Mouse (Mus musculus): ENCODE data around the gene Mfsd14a. TPM values are rescaled to one million over a fixed set of nuclear protein-coding genes. Genes with fewer than 3 reads are reported as not detected.

The Mfsd14a gene
- polyA plus RNA-seq, 1 experiment from 2014 or later, result 91.8 TPM

- Histone ChIP-seq H3K27ac (ENCODE audit: low read depth) (no peak overlapping the region), H3K9ac (ENCODE audit: low read length) (no peak overlapping the region), H3K36me3 (ENCODE audit: control insufficient read depth, insufficient read depth, low read length) (peaks cover 94% of the 10 kb centered on the region), H3K4me1 (replicated peaks; ENCODE audit: control insufficient read depth, insufficient read depth, low read length) (no peaks in the 10 kb centered on the region), H3K27me3 (replicated peaks; ENCODE audit: control insufficient read depth, insufficient read depth, low read length) (no peaks in the 10 kb centered on the region), H3K4me2 (ENCODE audit: low read length) (no peak overlapping the region), H3K9me3 (ENCODE audit: control insufficient read depth, low read length) (no peaks in the 10 kb centered on the region), H3K4me3 (ENCODE audit: low read depth, low read length) (no peak overlapping the region)
- DNase-seq (ENCODE audit: low spot score) (no peak), ATAC-seq (replicated peaks; ENCODE audit: low FRiP score, low TSS enrichment, low read depth) (no peak)
- 83% methylated on average over 2 of the region's 2 CpGs for WGBS
These were observed 20.1 kb downstream of the Mfsd14a start for GRCm38 (mm10) chr3:116642373-116642772.

- no peak overlapping the region for H3K9ac ChIP-seq (ENCODE audit: low read length)
- no peaks in the 10 kb centered on the region for H3K4me1 ChIP-seq (replicated peaks; ENCODE audit: control insufficient read depth, insufficient read depth, low read length)
- DNase-seq (ENCODE audit: low spot score), result no peak
- H3K27me3 ChIP-seq (replicated peaks; ENCODE audit: control insufficient read depth, insufficient read depth, low read length), result no peaks in the 10 kb centered on the region
- no peaks in the 10 kb centered on the region for H3K9me3 ChIP-seq (ENCODE audit: control insufficient read depth, low read length)
- H3K4me3 ChIP-seq (ENCODE audit: low read depth, low read length), result no peak overlapping the region
- 90% methylated on average over 6 of the region's 6 CpGs for WGBS
- no peak overlapping the region for H3K27ac ChIP-seq (ENCODE audit: low read depth)
- no peak overlapping the region for H3K4me2 ChIP-seq (ENCODE audit: low read length)
- no peak for ATAC-seq (replicated peaks; ENCODE audit: low FRiP score, low TSS enrichment, low read depth)
- peaks cover 94% of the 10 kb centered on the region for H3K36me3 ChIP-seq (ENCODE audit: control insufficient read depth, insufficient read depth, low read length)
These were observed 20.6 kb downstream of the Mfsd14a start for GRCm38 (mm10) chr3:116641811-116642371.

GRCm38 (mm10) chr3:116640024-116640423, 22.5 kb downstream of the Mfsd14a start:
- H3K27me3 ChIP-seq (replicated peaks; ENCODE audit: control insufficient read depth, insufficient read depth, low read length), result no peaks in the 10 kb centered on the region
- ATAC-seq (replicated peaks; ENCODE audit: low FRiP score, low TSS enrichment, low read depth) (no peak), DNase-seq (ENCODE audit: low spot score) (no peak)
- H3K4me3 ChIP-seq (ENCODE audit: low read depth, low read length), result no peak overlapping the region
- H3K27ac ChIP-seq (ENCODE audit: low read depth), result no peak overlapping the region
- no peaks in the 10 kb centered on the region for H3K9me3 ChIP-seq (ENCODE audit: control insufficient read depth, low read length)
- H3K4me1 ChIP-seq (replicated peaks; ENCODE audit: control insufficient read depth, insufficient read depth, low read length), result no peaks in the 10 kb centered on the region
- peaks cover 94% of the 10 kb centered on the region for H3K36me3 ChIP-seq (ENCODE audit: control insufficient read depth, insufficient read depth, low read length)
- no peak overlapping the region for H3K9ac ChIP-seq (ENCODE audit: low read length)
- 85% methylated on average over 1 of the region's 1 CpGs for WGBS
- no peak overlapping the region for H3K4me2 ChIP-seq (ENCODE audit: low read length)

GRCm38 (mm10) chr3:116638572-116638971, 23.9 kb downstream of the Mfsd14a start:
- no peak overlapping the region for H3K27ac ChIP-seq (ENCODE audit: low read depth)
- no peak overlapping the region for H3K4me3 ChIP-seq (ENCODE audit: low read depth, low read length)
- H3K4me1 ChIP-seq (replicated peaks; ENCODE audit: control insufficient read depth, insufficient read depth, low read length), result no peaks in the 10 kb centered on the region
- ATAC-seq (replicated peaks; ENCODE audit: low FRiP score, low TSS enrichment, low read depth) (no peak), DNase-seq (ENCODE audit: low spot score) (no peak)
- H3K4me2 ChIP-seq (ENCODE audit: low read length), result no peak overlapping the region
- 83% methylated on average over 7 of the region's 7 CpGs for WGBS
- H3K9ac ChIP-seq (ENCODE audit: low read length), result no peak overlapping the region
- no peaks in the 10 kb centered on the region for H3K9me3 ChIP-seq (ENCODE audit: control insufficient read depth, low read length)
- H3K27me3 ChIP-seq (replicated peaks; ENCODE audit: control insufficient read depth, insufficient read depth, low read length), result no peaks in the 10 kb centered on the region
- H3K36me3 ChIP-seq (ENCODE audit: control insufficient read depth, insufficient read depth, low read length), result peaks cover 95% of the 10 kb centered on the region

- Histone ChIP-seq H3K36me3 (ENCODE audit: control insufficient read depth, insufficient read depth, low read length) (peaks cover 95% of the 10 kb centered on the region), H3K4me3 (ENCODE audit: low read depth, low read length) (no peak overlapping the region), H3K27me3 (replicated peaks; ENCODE audit: control insufficient read depth, insufficient read depth, low read length) (no peaks in the 10 kb centered on the region), H3K9ac (ENCODE audit: low read length) (no peak overlapping the region), H3K4me2 (ENCODE audit: low read length) (no peak overlapping the region), H3K27ac (ENCODE audit: low read depth) (no peak overlapping the region), H3K4me1 (replicated peaks; ENCODE audit: control insufficient read depth, insufficient read depth, low read length) (no peaks in the 10 kb centered on the region), H3K9me3 (ENCODE audit: control insufficient read depth, low read length) (no peaks in the 10 kb centered on the region)
- 82% methylated on average over 9 of the region's 9 CpGs for WGBS
- ATAC-seq (replicated peaks; ENCODE audit: low FRiP score, low TSS enrichment, low read depth), result no peak; the same call in 1 of the 2 replicates
- no peak for DNase-seq (ENCODE audit: low spot score)
These were observed 24.6 kb downstream of the Mfsd14a start for GRCm38 (mm10) chr3:116637693-116638476.

GRCm38 (mm10) chr3:116635799-116636198, 26.7 kb downstream of the Mfsd14a start:
- no peaks in the 10 kb centered on the region for H3K27me3 ChIP-seq (replicated peaks; ENCODE audit: control insufficient read depth, insufficient read depth, low read length)
- H3K36me3 ChIP-seq (ENCODE audit: control insufficient read depth, insufficient read depth, low read length), result peaks cover 92% of the 10 kb centered on the region
- H3K27ac ChIP-seq (ENCODE audit: low read depth), result no peak overlapping the region
- no peak overlapping the region for H3K9ac ChIP-seq (ENCODE audit: low read length)
- no peak overlapping the region for H3K4me2 ChIP-seq (ENCODE audit: low read length)
- no peak for DNase-seq (ENCODE audit: low spot score)
- no peak overlapping the region for H3K4me3 ChIP-seq (ENCODE audit: low read depth, low read length)
- no peaks in the 10 kb centered on the region for H3K4me1 ChIP-seq (replicated peaks; ENCODE audit: control insufficient read depth, insufficient read depth, low read length)
- H3K9me3 ChIP-seq (ENCODE audit: control insufficient read depth, low read length), result no peaks in the 10 kb centered on the region
- 69% methylated on average over 5 of the region's 5 CpGs for WGBS
- ATAC-seq (replicated peaks; ENCODE audit: low FRiP score, low TSS enrichment, low read depth), result no peak

- no peak for ATAC-seq (replicated peaks; ENCODE audit: low FRiP score, low TSS enrichment, low read depth)
- Histone ChIP-seq H3K4me2 (ENCODE audit: low read length) (no peak overlapping the region), H3K4me3 (ENCODE audit: low read depth, low read length) (no peak overlapping the region), H3K27ac (ENCODE audit: low read depth) (no peak overlapping the region), H3K9ac (ENCODE audit: low read length) (no peak overlapping the region), H3K9me3 (ENCODE audit: control insufficient read depth, low read length) (no peaks in the 10 kb centered on the region), H3K27me3 (replicated peaks; ENCODE audit: control insufficient read depth, insufficient read depth, low read length) (no peaks in the 10 kb centered on the region), H3K4me1 (replicated peaks; ENCODE audit: control insufficient read depth, insufficient read depth, low read length) (no peaks in the 10 kb centered on the region), H3K36me3 (ENCODE audit: control insufficient read depth, insufficient read depth, low read length) (peaks cover 91% of the 10 kb centered on the region)
- 95% methylated on average over 8 of the region's 8 CpGs for WGBS
- no peak for DNase-seq (ENCODE audit: low spot score)
These were observed 27.6 kb downstream of the Mfsd14a start for GRCm38 (mm10) chr3:116634853-116635252.

GRCm38 (mm10) chr3:116634091-116634490, 28.4 kb downstream of the Mfsd14a start:
- H3K9ac ChIP-seq (ENCODE audit: low read length), result no peak overlapping the region
- H3K4me2 ChIP-seq (ENCODE audit: low read length), result no peak overlapping the region
- no peak overlapping the region for H3K27ac ChIP-seq (ENCODE audit: low read depth)
- DNase-seq (ENCODE audit: low spot score) (no peak), ATAC-seq (replicated peaks; ENCODE audit: low FRiP score, low TSS enrichment, low read depth) (no peak)
- WGBS, result 91% methylated on average over 3 of the region's 3 CpGs
- H3K9me3 ChIP-seq (ENCODE audit: control insufficient read depth, low read length), result no peaks in the 10 kb centered on the region
- no peaks in the 10 kb centered on the region for H3K27me3 ChIP-seq (replicated peaks; ENCODE audit: control insufficient read depth, insufficient read depth, low read length)
- H3K4me1 ChIP-seq (replicated peaks; ENCODE audit: control insufficient read depth, insufficient read depth, low read length), result no peaks in the 10 kb centered on the region
- H3K4me3 ChIP-seq (ENCODE audit: low read depth, low read length), result no peak overlapping the region
- H3K36me3 ChIP-seq (ENCODE audit: control insufficient read depth, insufficient read depth, low read length), result peaks cover 84% of the 10 kb centered on the region

- Histone ChIP-seq H3K4me2 (ENCODE audit: low read length) (no peak overlapping the region), H3K36me3 (ENCODE audit: control insufficient read depth, insufficient read depth, low read length) (peaks cover 85% of the 10 kb centered on the region), H3K9me3 (ENCODE audit: control insufficient read depth, low read length) (no peaks in the 10 kb centered on the region), H3K9ac (ENCODE audit: low read length) (no peak overlapping the region), H3K27me3 (replicated peaks; ENCODE audit: control insufficient read depth, insufficient read depth, low read length) (no peaks in the 10 kb centered on the region), H3K4me3 (ENCODE audit: low read depth, low read length) (no peak overlapping the region), H3K27ac (ENCODE audit: low read depth) (no peak overlapping the region), H3K4me1 (replicated peaks; ENCODE audit: control insufficient read depth, insufficient read depth, low read length) (no peaks in the 10 kb centered on the region)
- WGBS, result 95% methylated on average over 3 of the region's 3 CpGs
- no peak for ATAC-seq (replicated peaks; ENCODE audit: low FRiP score, low TSS enrichment, low read depth)
- DNase-seq (ENCODE audit: low spot score), result no peak
These were observed 29.5 kb downstream of the Mfsd14a start for GRCm38 (mm10) chr3:116632971-116633370.

Data from intestine, embryonic 14.5 days (tissue).